Mouse (Mus musculus): ENCODE measurements around the gene Syngr3. TPM values are rescaled to one million over a fixed set of nuclear protein-coding genes. Genes with fewer than 3 reads are reported as not detected.
"Not testable (repeated sequence)": the region's sequence is repeated elsewhere in the genome, so short reads cannot be mapped to it uniquely, and the experiment has no call there.

Gene Syngr3
- polyA plus RNA-seq, 1 experiment: 0.46 TPM

GRCm38 (mm10) chr17:24686514-24686913 lies 3.2 kb downstream of the Syngr3 start:
- WGBS: 36% methylated on average over 16 of the region's 16 CpGs
- Histone ChIP-seq H3K4me3 (replicated peaks; ENCODE audit: extremely low read depth, low read depth, low read length) (no peak overlapping the region), H3K4me1 (ENCODE audit: control insufficient read depth, insufficient read depth, low read length) (peaks cover 4% of the 10 kb centered on the region; the same call in 1 of the 2 replicates)
- DNase-seq: no peak
- TF ChIP-seq POLR2A (IDR thresholded peaks at IDR 0.05; ENCODE audit: borderline replicate concordance, extremely low read depth, low read depth, low read length) (no peak), CTCF (IDR thresholded peaks at IDR 0.05; ENCODE audit: insufficient read depth, low read length) (no peak)

GRCm38 (mm10) chr17:24677500-24678080 lies 12.2 kb downstream of the Syngr3 start:
- no peak overlapping the region for H3K4me3 ChIP-seq (replicated peaks; ENCODE audit: extremely low read depth, low read depth, low read length)
- TF ChIP-seq POLR2A (IDR thresholded peaks at IDR 0.05; ENCODE audit: borderline replicate concordance, extremely low read depth, low read depth, low read length): no peak
- TF ChIP-seq CTCF (IDR thresholded peaks at IDR 0.05; ENCODE audit: insufficient read depth, low read length): no peak
- 92% methylated on average over 24 of the region's 24 CpGs for WGBS
- 0 out of 2 replicates have a peak, but pooled peaks cover 5% of the 10 kb centered on the region for H3K4me1 ChIP-seq (ENCODE audit: control insufficient read depth, insufficient read depth, low read length)
- DNase-seq: no peak

GRCm38 (mm10) chr17:24676877-24677276 lies 12.9 kb downstream of the Syngr3 start:
- Histone ChIP-seq H3K4me3 (replicated peaks; ENCODE audit: extremely low read depth, low read depth, low read length) (no peak overlapping the region), H3K4me1 (ENCODE audit: control insufficient read depth, insufficient read depth, low read length) (peaks cover 7% of the 10 kb centered on the region; the same call in 1 of the 2 replicates)
- no peak for DNase-seq
- 91% methylated on average over 5 of the region's 5 CpGs for WGBS
- no peak for TF ChIP-seq CTCF (IDR thresholded peaks at IDR 0.05; ENCODE audit: insufficient read depth, low read length)
- TF ChIP-seq POLR2A (IDR thresholded peaks at IDR 0.05; ENCODE audit: borderline replicate concordance, extremely low read depth, low read depth, low read length): no peak

- Histone ChIP-seq H3K4me3 (replicated peaks; ENCODE audit: extremely low read depth, low read depth, low read length) (no peak overlapping the region), H3K4me1 (ENCODE audit: control insufficient read depth, insufficient read depth, low read length) (peaks cover 7% of the 10 kb centered on the region; the same call in 1 of the 2 replicates)
- DNase-seq: peak; percentile 67
- TF ChIP-seq POLR2A (IDR thresholded peaks at IDR 0.05; ENCODE audit: borderline replicate concordance, extremely low read depth, low read depth, low read length) (no peak), CTCF (IDR thresholded peaks at IDR 0.05; ENCODE audit: insufficient read depth, low read length) (peak; percentile 81)
- WGBS: 52% methylated on average over 2 of the region's 2 CpGs
Observed at GRCm38 (mm10) chr17:24676187-24676586, 13.6 kb downstream of the Syngr3 start.

GRCm38 (mm10) chr17:24674277-24674676 lies 15.5 kb downstream of the Syngr3 start:
- no peak for DNase-seq
- no peak for TF ChIP-seq CTCF (IDR thresholded peaks at IDR 0.05; ENCODE audit: insufficient read depth, low read length)
- WGBS: 48% methylated on average over 7 of the region's 7 CpGs
- H3K4me3 ChIP-seq (replicated peaks; ENCODE audit: extremely low read depth, low read depth, low read length): no peak overlapping the region
- H3K4me1 ChIP-seq (ENCODE audit: control insufficient read depth, insufficient read depth, low read length): peaks cover 14% of the 10 kb centered on the region

- TF ChIP-seq CTCF (IDR thresholded peaks at IDR 0.05; ENCODE audit: insufficient read depth, low read length) (no peak), POLR2A (IDR thresholded peaks at IDR 0.05; ENCODE audit: borderline replicate concordance, extremely low read depth, low read depth, low read length) (no peak)
- peaks cover 16% of the 10 kb centered on the region for H3K4me1 ChIP-seq (ENCODE audit: control insufficient read depth, insufficient read depth, low read length)
- no peak for DNase-seq
- 5% methylated on average over 5 of the region's 5 CpGs for WGBS
- no peak overlapping the region for H3K4me3 ChIP-seq (replicated peaks; ENCODE audit: extremely low read depth, low read depth, low read length)
Observed at GRCm38 (mm10) chr17:24672141-24672540, 17.6 kb downstream of the Syngr3 start.

- no peak for TF ChIP-seq CTCF (IDR thresholded peaks at IDR 0.05; ENCODE audit: insufficient read depth, low read length)
- TF ChIP-seq POLR2A (IDR thresholded peaks at IDR 0.05; ENCODE audit: borderline replicate concordance, extremely low read depth, low read depth, low read length): no peak
- H3K4me3 ChIP-seq (replicated peaks; ENCODE audit: extremely low read depth, low read depth, low read length): no peak overlapping the region
- WGBS: 40% methylated on average over 5 of the region's 5 CpGs
- peaks cover 16% of the 10 kb centered on the region for H3K4me1 ChIP-seq (ENCODE audit: control insufficient read depth, insufficient read depth, low read length)
- DNase-seq: no peak
Observed at GRCm38 (mm10) chr17:24671346-24671745, 18.4 kb downstream of the Syngr3 start.

- peaks cover 16% of the 10 kb centered on the region for H3K4me1 ChIP-seq (ENCODE audit: control insufficient read depth, insufficient read depth, low read length)
- no peak for TF ChIP-seq POLR2A (IDR thresholded peaks at IDR 0.05; ENCODE audit: borderline replicate concordance, extremely low read depth, low read depth, low read length)
- no peak for TF ChIP-seq CTCF (IDR thresholded peaks at IDR 0.05; ENCODE audit: insufficient read depth, low read length)
- 3% methylated on average over 8 of the region's 8 CpGs for WGBS
- peak overlapping the region; percentile 76 for H3K4me3 ChIP-seq (replicated peaks; ENCODE audit: extremely low read depth, low read depth, low read length)
- DNase-seq: no peak
Observed at GRCm38 (mm10) chr17:24670246-24670844, 19.4 kb downstream of the Syngr3 start.

GRCm38 (mm10) chr17:24669545-24670245 lies 20.1 kb downstream of the Syngr3 start, which contains the start of gene Zfp598:
Zfp598 (plus strand) TSS chr17:24669687.
- H3K4me3 ChIP-seq (replicated peaks; ENCODE audit: extremely low read depth, low read depth, low read length): peak within 1 kb of the TSS; percentile 76
- DNase-seq: peak; percentile 95
- peak; percentile 79 for TF ChIP-seq POLR2A (IDR thresholded peaks at IDR 0.05; ENCODE audit: borderline replicate concordance, extremely low read depth, low read depth, low read length)
- no peak for TF ChIP-seq CTCF (IDR thresholded peaks at IDR 0.05; ENCODE audit: insufficient read depth, low read length)
- 1% methylated on average over 64 of the region's 80 CpGs for WGBS
- peaks cover 16% of the 10 kb centered on the region for H3K4me1 ChIP-seq (ENCODE audit: control insufficient read depth, insufficient read depth, low read length)

- DNase-seq: not testable (repeated sequence)
- WGBS: 7% methylated on average over 15 of the region's 15 CpGs
- Histone ChIP-seq H3K4me3 (replicated peaks; ENCODE audit: extremely low read depth, low read depth, low read length) (peak overlapping the region; percentile 69), H3K4me1 (ENCODE audit: control insufficient read depth, insufficient read depth, low read length) (peaks cover 13% of the 10 kb centered on the region)
Observed at GRCm38 (mm10) chr17:24669214-24669544, 20.6 kb downstream of the Syngr3 start.
